Mouse (Mus musculus): ENCODE measurements around the gene Cep290. TPM values are rescaled to one million over a fixed set of nuclear protein-coding genes. Genes with fewer than 3 reads are reported as not detected.

Cep290 gene
- polyA plus RNA-seq, 1 experiment: 0.89 TPM

- no peaks in the 10 kb centered on the region for H3K27me3 ChIP-seq (ENCODE audit: control insufficient read depth, insufficient read depth, insufficient read length)
- peaks cover 5% of the 10 kb centered on the region for H3K36me3 ChIP-seq (ENCODE audit: control insufficient read depth, insufficient read depth)
- TF ChIP-seq MYOG (IDR thresholded peaks at IDR 0.05; ENCODE audit: control insufficient read depth in 1 of 3, insufficient read depth in 1 of 3, insufficient read length in 2 of 3, low read depth in 2 of 3) (no peak), POLR2A (IDR thresholded peaks at IDR 0.05; ENCODE audit: insufficient read length, low read depth) (no peak), MYOD1 (IDR thresholded peaks at IDR 0.05; ENCODE audit: control insufficient read depth in 1 of 3, insufficient read length in 2 of 3, low read depth in 2 of 3) (no peak), REST (IDR thresholded peaks at IDR 0.05; ENCODE audit: insufficient read depth, insufficient read length) (no peak), E2F4 (IDR thresholded peaks at IDR 0.05; ENCODE audit: insufficient read depth) (no peak), POLR2AphosphoS2 (IDR thresholded peaks at IDR 0.05; ENCODE audit: insufficient read length, low read depth) (no peak)
These were observed 76.8 kb downstream of the Cep290 start for GRCm38 (mm10) chr10:100564112-100564511.

GRCm38 (mm10) chr10:100571707-100572106 lies 84.3 kb downstream of the Cep290 start:
- H3K27me3 ChIP-seq (ENCODE audit: control insufficient read depth, insufficient read depth, insufficient read length): no peaks in the 10 kb centered on the region
- TF ChIP-seq MAX (IDR thresholded peaks at IDR 0.05; ENCODE audit: low read depth) (no peak), POLR2AphosphoS2 (IDR thresholded peaks at IDR 0.05; ENCODE audit: insufficient read length, low read depth) (no peak), SRF (IDR thresholded peaks at IDR 0.05; ENCODE audit: control insufficient read depth, insufficient read length, low read depth) (no peak), CEBPB (IDR thresholded peaks at IDR 0.05; ENCODE audit: insufficient read depth, poor library complexity, severe bottlenecking) (no peak), MYOG (IDR thresholded peaks at IDR 0.05; ENCODE audit: control insufficient read depth in 1 of 3, insufficient read depth in 1 of 3, insufficient read length in 2 of 3, low read depth in 2 of 3) (no peak)
- no peak overlapping the region for H3K4me2 ChIP-seq (ENCODE audit: low read depth)
- no peak overlapping the region for H3K4me3 ChIP-seq
- no peaks in the 10 kb centered on the region for H3K79me2 ChIP-seq (ENCODE audit: control insufficient read depth, insufficient read depth)
- H3K36me3 ChIP-seq (ENCODE audit: control insufficient read depth, insufficient read depth): peaks cover 23% of the 10 kb centered on the region
- no peak overlapping the region for H3ac ChIP-seq (ENCODE audit: control insufficient read depth, insufficient read length)

More at GRCm38 (mm10) chr10:100564112-100564511, 76.8 kb downstream of the Cep290 start:
- no peak overlapping the region for H3K4me2 ChIP-seq (ENCODE audit: low read depth)
- H3ac ChIP-seq (ENCODE audit: control insufficient read depth, insufficient read length): no peak overlapping the region
- H3K79me2 ChIP-seq (ENCODE audit: control insufficient read depth, insufficient read depth): no peaks in the 10 kb centered on the region
- H3K4me3 ChIP-seq: no peak overlapping the region

GRCm38 (mm10) chr10:100574505-100575149 lies 87.3 kb downstream of the Cep290 start:
- H3ac ChIP-seq (ENCODE audit: control insufficient read depth, insufficient read length): no peak overlapping the region
- peaks cover 26% of the 10 kb centered on the region for H3K36me3 ChIP-seq (ENCODE audit: control insufficient read depth, insufficient read depth)
- no peaks in the 10 kb centered on the region for H3K27me3 ChIP-seq (ENCODE audit: control insufficient read depth, insufficient read depth, insufficient read length)
- no peaks in the 10 kb centered on the region for H3K79me2 ChIP-seq (ENCODE audit: control insufficient read depth, insufficient read depth)
- no peak overlapping the region for H3K4me3 ChIP-seq
- no peak overlapping the region for H3K4me2 ChIP-seq (ENCODE audit: low read depth)
- TF ChIP-seq REST (IDR thresholded peaks at IDR 0.05; ENCODE audit: insufficient read depth, insufficient read length) (no peak), MYOD1 (IDR thresholded peaks at IDR 0.05; ENCODE audit: control insufficient read depth in 1 of 3, insufficient read length in 2 of 3, low read depth in 2 of 3) (no peak), CEBPB (IDR thresholded peaks at IDR 0.05; ENCODE audit: insufficient read depth, poor library complexity, severe bottlenecking) (no peak), TCF12 (IDR thresholded peaks at IDR 0.05; ENCODE audit: insufficient read depth, poor library complexity, severe bottlenecking) (no peak), POLR2AphosphoS2 (IDR thresholded peaks at IDR 0.05; ENCODE audit: insufficient read length, low read depth) (no peak), TCF3 (IDR thresholded peaks at IDR 0.05; ENCODE audit: insufficient read length, low read depth) (no peak), SRF (IDR thresholded peaks at IDR 0.05; ENCODE audit: control insufficient read depth, insufficient read length, low read depth) (no peak), USF1 (IDR thresholded peaks at IDR 0.05; ENCODE audit: low read depth) (no peak), MAX (IDR thresholded peaks at IDR 0.05; ENCODE audit: low read depth) (no peak), MYOG (IDR thresholded peaks at IDR 0.05; ENCODE audit: control insufficient read depth in 1 of 3, insufficient read depth in 1 of 3, insufficient read length in 2 of 3, low read depth in 2 of 3) (no peak), POLR2A (IDR thresholded peaks at IDR 0.05; ENCODE audit: insufficient read length, low read depth) (no peak), E2F4 (IDR thresholded peaks at IDR 0.05; ENCODE audit: insufficient read depth) (no peak)

GRCm38 (mm10) chr10:100575294-100575693 lies 87.9 kb downstream of the Cep290 start:
- Histone ChIP-seq H3K4me2 (ENCODE audit: low read depth) (no peak overlapping the region), H3K36me3 (ENCODE audit: control insufficient read depth, insufficient read depth) (peaks cover 26% of the 10 kb centered on the region), H3K4me3 (no peak overlapping the region), H3ac (ENCODE audit: control insufficient read depth, insufficient read length) (no peak overlapping the region), H3K27me3 (ENCODE audit: control insufficient read depth, insufficient read depth, insufficient read length) (no peaks in the 10 kb centered on the region), H3K79me2 (ENCODE audit: control insufficient read depth, insufficient read depth) (no peaks in the 10 kb centered on the region)
- TF ChIP-seq POLR2A (IDR thresholded peaks at IDR 0.05; ENCODE audit: insufficient read length, low read depth): no peak
- TF ChIP-seq MYOD1 (IDR thresholded peaks at IDR 0.05; ENCODE audit: control insufficient read depth in 1 of 3, insufficient read length in 2 of 3, low read depth in 2 of 3): no peak
- no peak for TF ChIP-seq MYOG (IDR thresholded peaks at IDR 0.05; ENCODE audit: control insufficient read depth in 1 of 3, insufficient read depth in 1 of 3, insufficient read length in 2 of 3, low read depth in 2 of 3)
- TF ChIP-seq MAX (IDR thresholded peaks at IDR 0.05; ENCODE audit: low read depth): no peak
- no peak for TF ChIP-seq USF1 (IDR thresholded peaks at IDR 0.05; ENCODE audit: low read depth)
- TF ChIP-seq E2F4 (IDR thresholded peaks at IDR 0.05; ENCODE audit: insufficient read depth): no peak
- TF ChIP-seq REST (IDR thresholded peaks at IDR 0.05; ENCODE audit: insufficient read depth, insufficient read length): no peak
- TF ChIP-seq TCF3 (IDR thresholded peaks at IDR 0.05; ENCODE audit: insufficient read length, low read depth): no peak
- TF ChIP-seq CEBPB (IDR thresholded peaks at IDR 0.05; ENCODE audit: insufficient read depth, poor library complexity, severe bottlenecking): no peak
- TF ChIP-seq TCF12 (IDR thresholded peaks at IDR 0.05; ENCODE audit: insufficient read depth, poor library complexity, severe bottlenecking): no peak
- no peak for TF ChIP-seq POLR2AphosphoS2 (IDR thresholded peaks at IDR 0.05; ENCODE audit: insufficient read length, low read depth)
- TF ChIP-seq SRF (IDR thresholded peaks at IDR 0.05; ENCODE audit: control insufficient read depth, insufficient read length, low read depth): no peak

- H3K4me3 ChIP-seq: no peak overlapping the region
- no peaks in the 10 kb centered on the region for H3K79me2 ChIP-seq (ENCODE audit: control insufficient read depth, insufficient read depth)
- no peaks in the 10 kb centered on the region for H3K27me3 ChIP-seq (ENCODE audit: control insufficient read depth, insufficient read depth, insufficient read length)
- no peak overlapping the region for H3K4me2 ChIP-seq (ENCODE audit: low read depth)
- TF ChIP-seq SRF (IDR thresholded peaks at IDR 0.05; ENCODE audit: control insufficient read depth, insufficient read length, low read depth) (no peak), MAX (IDR thresholded peaks at IDR 0.05; ENCODE audit: low read depth) (no peak), CEBPB (IDR thresholded peaks at IDR 0.05; ENCODE audit: insufficient read depth, poor library complexity, severe bottlenecking) (no peak)
- no peak overlapping the region for H3ac ChIP-seq (ENCODE audit: control insufficient read depth, insufficient read length)
- no peaks in the 10 kb centered on the region for H3K36me3 ChIP-seq (ENCODE audit: control insufficient read depth, insufficient read depth)
These were observed 96.8 kb downstream of the Cep290 start for GRCm38 (mm10) chr10:100584178-100584577.
